Mouse (Mus musculus): ENCODE results near the gene Gm10306.

GRCm38 (mm10) chr4:94533205-94533604, 23.1 kb upstream of the Gm10306 start:
- TF ChIP-seq CTCF (IDR thresholded peaks at IDR 0.05) (no peak), EP300 (IDR thresholded peaks at IDR 0.05) (no peak)
